Mouse (Mus musculus): ENCODE data around the gene Snrpg.
"Not testable (repeated sequence)": the region's sequence is repeated elsewhere in the genome, so short reads cannot be mapped to it uniquely, and the experiment has no call there.

Gene Snrpg

DNA sequence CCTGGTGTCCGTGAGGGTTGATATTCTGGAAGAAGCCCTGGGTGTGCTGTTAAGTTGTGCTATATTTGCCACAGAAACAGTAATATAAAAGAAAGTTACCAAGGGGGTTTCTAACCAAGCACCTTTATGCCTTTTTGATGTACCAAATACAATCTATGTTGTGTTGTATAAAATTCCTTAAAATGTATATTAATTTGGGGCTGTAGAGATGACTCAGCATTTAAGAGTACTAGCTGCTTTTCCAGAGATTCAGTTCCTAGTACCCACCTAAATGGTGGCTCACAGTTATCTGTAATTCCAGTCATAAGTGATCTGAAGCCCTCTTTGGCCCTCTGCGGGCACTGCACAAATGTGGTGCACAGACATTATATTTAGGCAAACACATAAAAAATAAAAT lies 4.3 kb upstream of the Snrpg start:
- no peak for DNase-seq (ENCODE audit: low read depth, low spot score)

DNA sequence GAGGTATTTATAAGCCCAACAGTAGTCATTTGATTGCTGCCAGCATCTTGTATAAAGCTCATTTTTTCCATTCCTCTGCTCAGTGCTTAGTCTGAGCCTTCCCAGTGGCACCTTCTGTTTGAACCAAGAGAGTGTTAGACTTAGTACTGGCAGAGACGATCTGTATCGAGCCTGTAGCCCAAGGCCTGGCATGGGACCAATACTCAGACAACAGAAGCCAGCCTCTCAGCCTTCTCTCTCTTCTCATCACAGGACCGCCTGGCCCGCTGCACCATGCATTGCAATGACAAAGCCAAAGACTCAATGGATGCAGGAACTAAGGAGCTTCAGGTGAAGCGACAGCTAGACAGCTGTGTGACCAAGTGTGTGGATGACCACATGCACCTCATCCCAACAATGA lies 2.6 kb upstream of the Snrpg start:
- no peak for DNase-seq (ENCODE audit: low read depth, low spot score)

DNA sequence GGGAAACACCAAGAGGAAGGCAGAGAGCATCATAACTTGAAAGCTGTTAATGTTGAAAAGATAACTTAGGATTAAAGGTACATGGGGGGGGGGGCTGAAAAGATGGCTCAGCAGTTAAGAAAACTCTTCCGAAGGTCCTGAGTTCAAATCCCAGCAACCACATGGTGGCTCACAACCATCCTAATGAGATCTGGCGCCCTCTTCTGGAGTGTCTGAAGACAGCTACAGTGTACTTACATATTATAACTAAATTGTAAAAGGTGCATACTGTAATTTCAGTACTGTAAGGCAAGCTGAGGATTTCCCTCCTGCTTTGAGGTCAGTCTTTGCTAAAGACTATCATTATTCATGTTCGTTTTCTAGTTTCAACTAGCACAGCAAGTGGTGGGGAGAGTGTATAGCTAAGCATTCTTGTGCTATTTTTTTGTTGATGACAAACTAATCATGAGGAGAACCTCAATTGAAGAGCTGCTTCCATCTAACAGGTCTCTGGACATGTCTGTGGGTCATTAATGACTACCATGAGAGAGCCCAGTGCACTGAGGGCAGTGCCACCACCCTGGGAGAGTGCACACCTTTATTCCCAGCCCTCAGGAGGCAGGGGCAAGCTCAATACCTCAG lies 901 bp upstream of the Snrpg start:
- DNase-seq (ENCODE audit: low read depth, low spot score), result peak; percentile 35

DNA sequence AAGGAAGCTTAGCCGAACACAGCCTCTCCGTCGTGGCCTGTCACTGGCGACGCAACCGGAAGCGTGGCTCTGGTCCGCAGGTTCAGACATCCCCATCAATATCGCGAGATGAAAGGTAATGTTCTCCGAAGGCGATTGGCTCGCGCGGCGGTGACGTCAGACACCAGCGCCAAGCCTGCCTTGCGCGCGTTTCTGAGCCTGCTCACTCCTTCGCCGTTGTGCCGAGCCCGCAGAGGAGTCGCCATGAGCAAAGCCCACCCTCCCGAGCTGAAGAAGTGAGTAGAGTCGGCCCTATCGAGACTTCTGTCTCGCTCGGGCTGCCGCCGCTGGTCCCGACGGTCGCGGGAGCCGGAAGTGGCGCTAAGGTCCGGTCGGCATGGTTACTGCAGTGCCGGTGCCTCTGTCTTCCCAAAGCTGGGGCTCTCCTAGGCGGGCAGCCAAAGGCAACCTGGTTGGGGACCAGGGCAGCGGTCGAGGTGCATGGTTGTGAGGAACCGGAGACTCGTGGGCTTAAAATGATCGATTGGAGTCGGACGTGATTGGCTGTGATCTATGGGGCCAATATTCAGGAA lies 322 bp downstream of the Snrpg start:
- DNase-seq (ENCODE audit: low read depth, low spot score), result peak; percentile 99

DNA sequence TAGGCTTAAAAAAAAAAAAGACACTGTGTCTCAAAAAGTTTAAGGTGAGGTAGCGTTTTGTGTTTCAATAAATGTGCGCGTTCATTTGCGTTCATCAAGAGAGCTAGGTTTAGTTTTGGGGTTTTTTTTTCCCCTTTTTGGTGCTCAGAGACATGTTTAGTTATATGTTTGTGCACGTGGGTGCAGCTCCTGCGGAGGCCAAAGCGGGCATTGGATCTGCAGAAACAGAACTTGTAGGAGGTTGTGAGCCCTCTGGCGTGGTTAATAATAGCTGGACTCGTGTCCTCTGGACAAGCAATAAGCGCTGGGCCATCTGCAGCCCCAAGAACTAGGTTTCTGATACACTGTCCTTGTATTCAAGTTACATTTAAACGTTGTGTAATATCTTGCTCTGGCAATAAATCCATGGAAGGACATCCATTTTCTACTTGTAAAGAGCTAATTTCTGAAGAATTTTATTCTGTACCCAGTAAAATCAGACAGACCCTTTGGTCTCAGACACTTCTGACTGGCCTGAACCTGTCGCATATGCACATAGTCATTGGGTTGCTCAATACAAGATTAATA lies 929 bp downstream of the Snrpg start:
- no peak for DNase-seq (ENCODE audit: low read depth, low spot score)

DNA sequence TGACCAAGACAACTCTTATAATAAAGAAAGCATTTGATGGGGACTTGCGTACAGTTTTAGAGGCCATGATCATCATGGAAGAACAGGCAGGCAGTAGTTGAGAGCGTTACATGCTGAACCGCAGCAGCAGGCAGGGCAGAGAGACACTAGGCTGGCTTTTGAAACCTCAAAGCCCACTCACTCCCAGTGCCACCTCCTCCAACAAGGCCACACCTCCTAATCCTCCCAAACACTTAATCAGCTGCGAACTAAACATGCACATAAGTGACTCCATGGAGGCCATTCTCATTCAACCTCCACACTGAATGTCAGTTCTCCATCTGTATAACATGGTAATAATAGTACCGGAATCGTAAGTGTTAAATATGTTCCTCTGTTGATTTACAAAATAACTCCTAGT lies 2.5 kb downstream of the Snrpg start:
- DNase-seq (ENCODE audit: low read depth, low spot score), result no peak

DNA sequence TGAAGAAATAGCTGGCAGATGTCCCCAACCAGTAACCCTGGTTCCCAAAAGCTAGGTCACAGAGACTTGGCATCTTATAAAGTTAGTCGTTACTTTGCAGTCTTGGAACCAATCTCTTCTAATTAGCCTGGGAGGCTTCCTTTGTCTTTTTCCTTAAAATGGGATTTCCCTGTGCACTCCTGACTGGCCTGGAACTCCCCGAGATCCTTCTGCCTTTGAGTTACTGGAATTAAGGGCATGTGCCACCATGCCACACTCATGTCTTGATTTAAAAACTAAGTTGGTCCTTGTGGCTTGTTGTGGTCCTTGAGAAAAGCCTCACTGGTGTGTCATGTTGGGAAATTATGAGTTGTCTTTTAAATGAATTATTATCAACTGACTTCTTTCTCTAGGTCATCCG lies 7.2 kb downstream of the Snrpg start:
- DNase-seq (ENCODE audit: low read depth, low spot score), result no peak

DNA sequence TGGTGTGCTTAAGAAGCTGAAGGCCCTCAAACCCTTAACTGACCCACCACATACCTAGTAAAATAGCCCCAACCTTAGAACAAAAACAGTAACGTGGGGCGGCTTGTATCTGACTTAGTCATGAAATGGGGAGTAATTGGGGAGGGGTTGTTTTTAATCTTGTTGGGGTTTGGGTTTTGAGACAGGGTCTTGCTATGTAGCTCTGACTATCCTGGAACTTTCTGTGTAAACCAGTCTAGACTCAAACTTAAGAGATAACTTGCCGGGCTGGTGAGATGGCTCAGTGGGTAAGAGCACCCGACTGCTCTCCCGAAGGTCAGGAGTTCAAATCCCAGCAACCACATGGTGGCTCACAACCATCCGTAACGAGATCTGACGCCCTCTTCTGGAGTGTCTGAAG lies 9.0 kb downstream of the Snrpg start:
- DNase-seq (ENCODE audit: low read depth, low spot score), result not testable (repeated sequence)

DNA sequence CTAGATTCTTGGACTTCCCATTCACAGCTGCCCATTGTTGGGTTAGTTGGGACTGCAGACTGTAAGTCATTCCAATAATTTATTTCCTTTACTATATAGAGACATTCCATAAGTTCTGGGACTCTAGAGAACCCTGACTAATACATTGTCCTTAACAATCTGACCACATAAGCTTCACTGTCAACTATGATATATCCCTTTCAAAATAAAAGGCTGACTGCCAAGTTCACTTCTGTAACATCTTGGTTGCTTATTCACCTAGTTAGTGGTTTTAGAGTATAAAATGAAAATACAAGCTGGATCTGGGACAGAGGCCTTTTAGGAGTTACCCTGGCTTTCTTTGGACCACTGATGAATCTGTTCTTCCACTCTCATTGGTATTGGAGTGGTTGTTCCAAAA lies 11.4 kb downstream of the Snrpg start:
- DNase-seq (ENCODE audit: low read depth, low spot score), result no peak

DNA sequence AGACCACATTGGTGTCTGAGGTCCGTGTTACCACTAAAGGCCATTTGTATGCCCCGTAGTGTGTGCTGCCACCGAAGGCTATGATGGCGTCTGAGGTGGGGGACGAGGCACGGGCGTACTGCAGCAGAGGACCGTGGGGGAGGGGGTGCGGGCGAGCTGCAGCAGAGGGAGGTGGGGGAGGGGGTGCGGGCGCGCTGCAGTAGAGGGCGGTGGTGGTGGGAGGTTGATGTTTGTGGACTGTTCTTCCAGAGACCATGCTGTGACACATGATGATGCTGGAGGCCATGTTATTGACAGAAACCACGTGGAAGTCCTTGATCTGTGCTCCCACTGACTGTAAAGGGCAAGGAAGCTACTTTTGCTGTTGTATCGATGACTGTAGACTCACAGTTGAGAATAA lies 12.3 kb downstream of the Snrpg start:
- no peak for DNase-seq (ENCODE audit: low read depth, low spot score)

DNA sequence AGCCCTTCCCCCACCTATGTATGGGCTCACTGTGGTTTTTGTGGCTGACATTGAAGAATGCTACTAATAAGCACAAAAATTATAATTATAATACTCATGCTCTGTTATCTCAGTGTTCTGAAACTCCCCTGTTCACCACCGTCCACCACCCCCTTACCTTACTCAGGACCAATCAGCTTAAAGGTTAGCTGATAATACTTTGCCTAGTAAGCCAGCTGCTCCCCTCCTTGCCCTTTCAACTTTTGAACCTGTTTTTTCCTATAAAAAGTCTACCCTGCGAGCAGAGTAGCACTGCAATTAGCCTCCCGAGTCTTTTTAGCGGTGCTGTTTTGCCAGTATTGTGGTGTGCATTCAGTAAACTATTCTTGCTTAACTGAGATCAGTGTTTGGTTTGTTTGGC lies 13.6 kb downstream of the Snrpg start:
- no peak for DNase-seq (ENCODE audit: low read depth, low spot score)

DNA sequence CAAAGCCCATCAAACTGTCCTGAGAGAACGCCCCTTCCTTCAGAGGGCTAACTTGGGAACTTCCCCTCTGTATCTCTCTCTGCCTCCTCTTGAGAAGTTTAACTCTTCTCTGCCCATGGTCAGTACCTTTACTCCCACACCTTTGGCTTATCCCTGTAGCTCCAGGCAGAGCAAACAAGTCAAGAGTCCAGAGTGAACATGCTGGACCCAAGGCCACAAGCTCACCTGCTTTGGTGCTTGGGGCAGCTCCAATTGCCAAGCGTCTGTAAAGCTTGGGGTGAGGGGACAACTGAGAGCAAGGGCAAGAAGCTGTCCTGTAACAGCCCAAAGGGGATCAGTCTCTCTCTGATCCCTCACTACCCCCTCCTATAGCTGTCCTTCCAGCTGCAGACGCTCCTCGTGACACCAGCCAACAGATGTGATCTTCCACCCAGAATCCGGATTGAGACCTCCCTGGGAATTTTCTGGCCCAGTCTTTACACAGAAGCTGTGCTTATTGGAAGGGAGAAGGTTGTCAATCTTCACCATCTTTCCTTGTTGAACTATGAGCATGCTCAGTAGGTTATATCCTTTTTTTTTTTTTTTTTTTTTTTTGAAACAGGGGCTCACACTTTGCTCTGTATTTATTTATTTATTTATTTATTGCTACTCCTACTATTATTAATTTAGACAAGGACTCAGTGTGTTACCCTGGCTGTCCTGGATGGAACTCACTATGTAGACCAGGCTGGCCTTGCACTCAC lies 14.4 kb downstream of the Snrpg start:
- no peak for DNase-seq (ENCODE audit: low read depth, low spot score)

DNA sequence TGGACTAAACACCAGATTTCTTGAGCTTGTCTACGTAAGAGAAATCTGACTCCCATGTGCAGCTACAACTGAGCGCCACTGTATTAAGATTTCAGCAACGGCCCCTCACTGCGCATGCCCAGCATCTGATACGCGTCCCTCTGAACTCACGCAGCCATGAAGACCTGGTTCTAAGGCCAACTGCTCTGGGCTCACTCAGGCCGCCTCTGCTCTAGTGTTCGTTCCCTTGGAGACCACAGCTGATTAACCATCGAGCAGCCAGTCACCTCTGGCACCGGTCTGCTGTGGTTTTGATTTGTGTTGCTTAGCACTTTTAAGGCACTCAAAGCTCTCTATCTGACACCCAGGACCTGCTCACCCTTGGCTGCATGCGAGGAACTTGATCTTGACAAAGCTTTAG lies 16.2 kb downstream of the Snrpg start:
- no peak for DNase-seq (ENCODE audit: low read depth, low spot score)

DNA sequence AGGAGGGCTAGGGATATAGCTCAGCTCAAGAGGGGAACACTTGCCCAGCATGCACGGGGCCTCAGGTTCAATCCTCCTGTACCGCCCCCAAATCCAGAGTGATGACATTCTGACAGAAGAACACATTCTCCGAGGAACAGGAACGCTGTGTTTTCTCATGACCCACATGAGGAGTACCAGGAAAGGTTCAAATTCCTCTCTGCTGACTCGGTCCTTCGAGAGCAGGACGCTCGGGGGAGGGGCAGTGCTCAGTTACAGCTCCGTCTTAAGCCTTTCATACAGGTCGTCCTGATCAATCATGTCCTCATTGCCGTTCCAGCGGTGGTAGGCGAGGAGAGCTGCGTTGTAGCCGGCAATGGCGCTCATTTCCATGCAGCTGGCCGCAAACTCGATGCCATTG lies 17.4 kb downstream of the Snrpg start:
- DNase-seq (ENCODE audit: low read depth, low spot score), result no peak

DNA sequence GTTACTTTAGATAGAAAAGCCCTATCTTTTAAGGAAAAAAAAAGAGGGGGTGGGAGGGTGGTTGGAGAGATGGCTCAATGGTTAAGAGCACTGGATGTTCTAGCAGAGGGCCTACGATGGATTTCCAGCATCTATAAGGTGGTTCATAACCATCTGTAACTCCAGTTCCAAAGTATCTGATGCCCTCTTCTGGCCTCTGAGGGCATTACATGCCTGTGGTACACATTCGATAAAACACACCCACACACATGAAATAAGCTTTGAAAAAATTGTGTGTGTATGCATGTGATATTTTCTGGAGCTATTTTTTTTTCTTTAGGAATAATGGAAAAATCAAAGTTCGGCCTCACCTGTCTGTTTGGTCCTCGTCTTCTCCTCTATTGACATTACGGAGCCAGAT lies 20.2 kb downstream of the Snrpg start:
- DNase-seq (ENCODE audit: low read depth, low spot score), result no peak

DNA sequence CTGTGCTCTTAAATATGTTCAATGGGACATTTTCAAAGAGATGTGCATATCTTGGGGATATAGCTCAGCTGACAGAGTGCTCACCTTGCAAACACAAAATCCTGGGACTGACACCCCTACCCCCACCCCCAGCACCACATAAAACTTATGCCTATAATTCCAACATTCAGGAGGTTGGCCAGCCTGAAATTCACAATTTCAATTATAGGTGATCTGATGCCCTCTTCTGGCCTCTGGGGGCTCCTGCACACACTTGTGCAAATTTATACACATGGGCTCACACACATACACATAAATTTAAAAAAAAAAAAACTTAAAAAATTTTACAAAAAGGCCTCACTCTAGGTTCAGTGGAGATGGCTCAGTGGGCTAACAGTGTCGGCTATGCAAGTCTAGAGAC lies 22.1 kb downstream of the Snrpg start:
- DNase-seq (ENCODE audit: low read depth, low spot score), result no peak

DNA sequence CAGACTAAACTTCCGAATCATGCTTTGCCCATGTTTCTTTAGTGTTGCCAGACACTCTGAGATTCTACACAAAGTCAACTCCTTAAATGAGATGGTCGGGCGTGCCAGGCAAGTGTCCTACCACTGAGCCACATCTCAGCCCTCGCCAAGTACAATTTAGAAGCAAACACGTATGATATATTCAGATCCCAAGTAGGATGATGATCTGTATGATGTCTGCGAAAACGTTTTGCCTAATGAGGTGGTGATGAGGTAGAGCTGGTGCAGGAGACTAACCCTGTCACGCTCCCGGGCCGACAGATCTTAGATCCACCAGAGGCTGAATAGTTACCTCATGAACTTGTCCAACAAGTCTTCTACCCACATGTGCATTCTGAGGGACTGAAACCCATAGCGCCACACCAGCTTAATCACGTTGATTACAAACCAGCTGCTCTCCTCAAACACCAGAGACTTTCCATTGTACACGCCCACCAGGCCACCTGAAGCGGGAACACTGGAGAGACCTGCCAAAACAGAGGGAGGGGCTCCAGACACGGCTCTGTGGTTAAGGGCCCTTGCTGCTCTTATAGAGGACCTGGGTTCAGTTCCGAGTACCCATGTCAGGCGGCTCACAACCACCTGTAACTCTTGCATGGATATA lies 23.1 kb downstream of the Snrpg start:
- no peak for DNase-seq (ENCODE audit: low read depth, low spot score)

DNA sequence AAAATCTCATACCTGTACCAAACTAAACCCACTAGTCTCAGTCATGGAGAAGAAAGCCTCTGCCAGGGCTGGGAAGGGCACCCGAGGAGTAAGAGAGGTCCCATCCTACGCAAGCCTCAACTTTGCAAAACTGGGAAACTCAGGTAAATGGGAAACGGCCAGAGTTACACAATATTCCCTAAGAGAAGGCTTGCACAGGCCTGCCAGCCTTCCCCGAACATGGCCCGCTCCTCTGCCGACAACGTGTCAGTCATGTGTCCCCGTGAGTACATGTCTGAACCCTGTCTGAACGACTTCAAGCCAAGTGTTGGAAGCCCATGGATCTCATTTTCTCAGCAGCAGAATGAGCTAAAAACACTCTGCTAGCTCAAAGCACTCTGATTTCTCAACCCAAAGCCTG lies 23.9 kb downstream of the Snrpg start:
- DNase-seq (ENCODE audit: low read depth, low spot score), result no peak

DNA sequence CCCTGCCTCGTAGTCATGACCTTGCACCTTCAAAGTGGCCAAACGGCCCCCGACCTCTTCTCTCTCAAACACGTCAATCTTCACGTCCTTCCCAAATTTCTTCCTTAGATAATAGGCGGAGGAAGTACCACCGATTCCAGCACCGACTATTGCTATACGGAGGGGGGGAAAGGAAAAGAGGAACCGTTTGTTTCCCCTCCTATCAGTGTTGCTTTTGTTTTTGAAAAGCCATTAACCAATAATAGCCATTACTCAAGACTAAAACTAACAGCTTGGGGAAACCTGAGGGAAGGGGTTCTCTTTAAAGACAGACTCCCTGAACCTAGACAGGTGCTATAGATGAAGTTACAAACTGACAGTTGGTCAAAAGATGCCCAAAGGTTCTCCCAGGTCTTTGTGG lies 24.9 kb downstream of the Snrpg start:
- DNase-seq (ENCODE audit: low read depth, low spot score), result no peak

DNA sequence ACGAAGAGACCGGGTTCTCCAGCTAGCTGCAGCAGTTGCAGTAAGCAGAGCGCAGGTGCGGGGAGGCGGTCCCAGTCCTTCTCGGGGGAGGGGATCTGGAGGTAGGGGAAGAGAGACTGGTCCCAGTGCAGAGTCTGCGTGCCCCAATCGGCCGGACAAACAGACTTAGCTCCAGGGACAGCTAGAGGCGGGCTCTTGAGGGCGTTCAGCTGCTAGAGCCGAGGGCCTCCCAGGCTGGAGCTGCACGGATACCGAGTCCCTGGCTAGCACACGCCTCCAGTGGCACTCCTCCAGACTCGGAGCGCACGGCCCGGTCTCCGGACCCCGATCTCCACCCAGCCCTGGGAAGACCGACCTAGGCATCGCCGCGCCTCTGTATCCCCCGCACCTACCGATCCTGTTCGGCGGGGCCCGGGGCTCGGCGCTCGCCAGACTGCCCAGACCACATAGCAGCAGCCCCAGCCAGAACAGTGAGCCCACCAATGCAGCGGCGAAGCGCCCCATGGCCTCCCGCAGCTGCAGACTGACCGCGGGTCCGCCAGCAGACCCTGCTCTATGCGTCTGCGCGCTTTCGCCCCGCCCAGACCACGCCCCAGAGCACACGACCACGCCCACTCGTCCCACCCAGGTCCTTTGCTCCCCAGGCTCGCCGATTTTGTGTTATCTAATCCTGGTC lies 25.6 kb downstream of the Snrpg start, which contains the start of gene Pcyox1:
Gene Pcyox1, minus strand, starts transcription at position 574 of the 676 bp plus-strand sequence.
- peak; percentile 94 for DNase-seq (ENCODE audit: low read depth, low spot score)

DNA sequence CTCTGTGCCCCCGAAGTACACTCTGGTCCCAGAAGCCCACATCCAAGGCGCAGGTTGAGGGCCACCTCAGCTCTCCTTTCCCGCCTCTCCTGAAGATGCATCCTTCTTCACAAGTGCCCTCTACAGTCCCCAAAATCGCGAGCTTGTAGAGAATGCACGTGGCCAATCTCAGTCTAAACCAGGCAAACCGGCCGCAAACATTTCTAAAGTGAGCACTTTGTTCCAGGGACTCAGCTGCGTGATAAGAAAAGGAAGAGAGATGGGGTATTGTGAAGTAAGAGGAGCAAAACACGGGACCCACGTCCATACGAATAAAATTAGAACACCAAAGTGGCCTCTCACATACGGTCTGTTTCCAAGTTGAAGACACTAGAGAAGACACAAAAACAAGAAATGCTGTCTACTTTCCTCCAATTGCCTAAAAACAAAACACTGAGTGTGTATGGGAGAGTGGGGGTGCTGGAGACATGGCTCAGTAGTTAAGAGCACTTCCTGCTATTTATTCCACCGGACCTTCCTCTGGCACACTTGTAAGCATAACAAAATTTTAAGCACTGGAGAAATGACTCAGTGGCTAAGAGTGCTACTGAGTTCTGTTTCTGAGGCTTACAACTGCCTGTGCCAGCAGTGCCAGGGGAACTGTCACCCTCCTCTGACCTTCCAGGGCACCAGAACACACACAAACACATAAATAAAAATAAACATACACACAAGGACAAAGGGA lies 26.3 kb downstream of the Snrpg start:
- no peak for DNase-seq (ENCODE audit: low read depth, low spot score)
